Mouse (Mus musculus): ENCODE data around the gene Tmem92.
"Not testable (repeated sequence)": the region's sequence is repeated elsewhere in the genome, so short reads cannot be mapped to it uniquely, and the experiment has no call there.

Gene Tmem92

DNA sequence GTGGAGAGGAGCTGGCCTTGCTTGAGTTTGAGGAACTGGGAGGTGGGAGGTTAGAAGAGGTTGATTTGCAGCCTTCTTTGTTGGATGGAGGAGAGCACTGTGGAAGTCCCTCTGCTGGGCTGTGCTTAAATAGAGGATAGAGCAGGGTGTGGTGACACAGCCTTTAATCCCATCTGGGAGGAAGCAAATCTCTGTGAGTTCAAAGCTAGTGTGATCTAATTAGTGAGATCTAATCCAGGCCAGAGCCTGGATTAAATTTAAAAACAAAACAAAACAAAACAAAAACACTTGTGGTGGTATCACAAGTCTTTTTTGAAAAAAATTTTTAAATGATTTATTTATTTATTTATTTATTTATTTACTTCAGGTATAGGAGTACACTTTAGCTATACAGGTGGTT lies at the start of gene Tmem92:
Tmem92 (minus strand) TSS at position 101 of the 400 bp plus-strand sequence.
- no peak for DNase-seq (ENCODE audit: low spot score)

- DNase-seq (ENCODE audit: low spot score): no peak
Observed at GRCm38 (mm10) chr11:94828966-94829365, 46.5 kb upstream of the Tmem92 start.

DNA sequence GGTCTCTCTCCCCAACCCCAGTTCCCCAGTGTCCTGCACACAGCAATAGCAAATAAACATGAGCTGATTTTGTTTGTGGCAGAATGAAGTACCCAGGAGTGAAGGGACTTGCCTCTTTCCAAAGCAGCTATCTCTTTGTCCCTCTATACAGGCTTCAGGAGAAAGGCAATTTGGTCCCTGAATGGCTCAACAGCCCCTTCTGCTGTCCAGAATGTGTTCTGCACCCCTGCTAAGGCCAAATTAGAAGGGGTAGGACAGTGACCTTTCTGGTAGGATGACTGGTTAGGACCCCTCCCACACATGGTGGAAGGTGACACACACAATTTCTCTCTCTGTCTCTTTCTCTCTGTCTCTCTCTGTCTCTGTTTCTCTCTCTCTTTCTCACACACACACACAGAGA lies 36.9 kb upstream of the Tmem92 start:
- DNase-seq (ENCODE audit: low spot score): not testable (repeated sequence)

DNA sequence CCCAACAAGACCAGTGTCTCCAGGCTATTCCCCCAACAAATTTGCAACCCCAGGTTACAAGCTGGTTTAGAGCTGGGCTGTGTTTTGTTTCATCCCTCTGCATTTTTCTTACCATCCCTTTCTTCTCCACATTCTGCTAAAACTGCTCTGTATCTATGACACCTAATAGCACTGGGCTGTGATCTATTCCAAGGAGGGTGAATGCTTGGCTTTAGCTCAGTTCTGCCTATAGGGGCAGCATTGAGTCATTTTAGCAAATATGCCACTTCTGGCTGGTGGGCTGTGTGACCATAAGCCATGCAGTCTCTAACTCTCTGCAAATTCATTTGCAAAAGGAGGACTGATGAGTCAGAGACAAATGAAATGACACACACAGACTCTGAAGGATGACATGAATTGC lies 36.4 kb upstream of the Tmem92 start:
- not testable (repeated sequence) for DNase-seq (ENCODE audit: low spot score)

- not testable (repeated sequence) for DNase-seq (ENCODE audit: low spot score)
Observed at GRCm38 (mm10) chr11:94811537-94811936, 29.0 kb upstream of the Tmem92 start.

DNA sequence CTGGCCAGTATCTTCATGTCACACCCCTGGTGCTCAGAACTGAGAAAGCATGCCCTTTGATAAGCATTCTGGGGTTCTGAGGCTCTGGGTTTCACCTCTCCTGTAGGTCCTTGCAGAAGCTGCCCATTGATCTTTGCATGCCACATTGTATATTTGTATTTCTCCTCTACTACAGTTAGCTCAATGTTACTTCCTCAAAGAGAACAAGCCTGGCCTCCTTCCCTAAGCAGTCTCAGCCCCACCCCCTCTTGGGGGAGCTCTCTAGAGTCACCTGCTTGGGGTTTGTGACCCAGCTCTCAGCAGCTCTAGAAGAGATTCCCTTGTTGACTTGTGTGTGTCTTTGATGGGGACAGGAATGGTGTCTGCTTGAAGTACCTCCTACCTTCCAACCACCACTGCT lies 9.2 kb upstream of the Tmem92 start:
- DNase-seq (ENCODE audit: low spot score): no peak

- peak; percentile 63 for DNase-seq (ENCODE audit: low spot score)
Observed at GRCm38 (mm10) chr11:94785247-94785646, 2.7 kb upstream of the Tmem92 start.

- no peak for DNase-seq (ENCODE audit: low spot score)
Observed at GRCm38 (mm10) chr11:94774887-94775497, 7.5 kb downstream of the Tmem92 start.

DNA sequence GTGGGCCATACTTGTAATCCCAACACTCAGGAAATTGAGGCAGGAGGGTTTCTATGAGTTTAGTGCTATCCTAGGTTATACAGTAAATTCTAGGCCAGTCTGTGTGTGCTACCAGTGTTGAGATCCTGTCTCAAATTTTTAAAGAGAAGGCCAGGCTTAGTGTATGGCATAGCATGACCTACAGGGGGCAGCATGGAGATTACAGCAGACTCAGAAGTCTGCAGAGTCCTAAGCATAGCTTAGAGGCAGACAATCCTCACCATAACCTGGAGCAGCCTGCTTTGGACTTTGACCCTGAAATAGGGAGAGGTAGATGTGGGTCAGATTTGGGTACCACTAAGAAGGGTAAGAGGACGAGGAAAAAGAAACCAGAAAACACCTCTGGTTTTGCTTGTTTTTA lies 8.7 kb downstream of the Tmem92 start:
- no peak for DNase-seq (ENCODE audit: low spot score)

GRCm38 (mm10) chr11:94772363-94773055 lies 10.0 kb downstream of the Tmem92 start:
- DNase-seq (ENCODE audit: low spot score): no peak

GRCm38 (mm10) chr11:94767241-94767640 lies 15.3 kb downstream of the Tmem92 start:
- DNase-seq (ENCODE audit: low spot score): no peak

DNA sequence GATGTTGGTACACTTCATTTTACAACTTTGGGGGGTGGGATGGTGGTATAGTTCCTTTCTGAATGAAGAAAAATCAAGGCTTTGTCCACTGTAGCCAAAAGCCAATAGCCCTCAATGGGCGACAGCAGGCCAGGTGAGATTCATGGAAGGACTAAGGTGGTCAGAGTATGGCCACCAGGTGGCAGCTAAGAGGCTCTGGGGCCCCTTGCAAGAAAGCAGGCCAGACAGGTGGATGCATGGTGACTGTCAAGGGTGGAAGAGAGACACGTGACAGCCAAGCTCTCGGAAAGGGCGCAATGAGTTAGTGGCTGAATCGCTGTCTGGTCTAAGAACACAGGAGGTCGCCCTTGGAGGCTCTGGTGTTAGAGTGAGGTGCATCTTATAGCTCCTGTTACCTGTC lies 19.7 kb downstream of the Tmem92 start:
- no peak for DNase-seq (ENCODE audit: low spot score)

DNA sequence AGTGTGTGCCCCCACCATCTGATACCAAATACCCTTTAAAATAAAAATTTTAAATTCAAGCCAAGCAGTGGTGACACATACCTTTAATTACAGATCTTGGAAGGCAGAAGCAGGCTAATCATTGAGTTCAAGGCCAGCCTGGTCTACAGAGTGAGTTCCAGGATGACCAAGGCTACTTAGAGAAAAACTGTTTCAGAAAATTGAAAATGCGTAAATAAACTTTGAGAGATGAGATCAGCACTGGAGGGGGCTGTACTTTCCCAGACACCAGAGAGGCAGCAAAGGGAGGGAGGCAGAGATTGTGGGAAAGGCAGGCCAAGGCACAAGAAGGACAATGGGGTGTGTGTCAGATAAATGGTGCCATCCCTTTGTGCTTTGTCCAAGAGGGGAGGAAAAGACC lies 20.2 kb downstream of the Tmem92 start:
- DNase-seq (ENCODE audit: low spot score): no peak

GRCm38 (mm10) chr11:94760799-94761198 lies 21.7 kb downstream of the Tmem92 start:
- DNase-seq (ENCODE audit: low spot score): peak; percentile 7

- no peak for DNase-seq (ENCODE audit: low spot score)
Observed at GRCm38 (mm10) chr11:94760364-94760763, 22.1 kb downstream of the Tmem92 start.

DNA sequence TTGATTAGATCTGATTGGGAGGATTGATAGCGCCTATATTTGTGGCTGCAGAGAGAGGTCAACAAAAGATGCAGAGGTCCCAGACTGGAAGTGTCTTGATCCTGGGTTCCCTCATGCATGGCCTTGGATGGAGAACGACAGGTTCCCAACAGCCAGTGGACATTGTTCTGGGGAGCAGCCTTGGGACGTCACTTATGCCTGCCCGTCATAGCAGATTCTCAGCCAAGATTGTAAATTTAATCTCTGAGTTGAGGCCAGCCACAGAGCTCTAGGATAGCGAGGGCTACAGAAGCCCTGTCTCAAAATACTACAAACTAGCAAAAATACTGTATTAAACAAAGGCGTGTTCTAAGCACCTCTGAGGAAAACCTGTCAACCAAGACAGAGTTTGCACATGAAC lies 22.6 kb downstream of the Tmem92 start:
- no peak for DNase-seq (ENCODE audit: low spot score)

DNA sequence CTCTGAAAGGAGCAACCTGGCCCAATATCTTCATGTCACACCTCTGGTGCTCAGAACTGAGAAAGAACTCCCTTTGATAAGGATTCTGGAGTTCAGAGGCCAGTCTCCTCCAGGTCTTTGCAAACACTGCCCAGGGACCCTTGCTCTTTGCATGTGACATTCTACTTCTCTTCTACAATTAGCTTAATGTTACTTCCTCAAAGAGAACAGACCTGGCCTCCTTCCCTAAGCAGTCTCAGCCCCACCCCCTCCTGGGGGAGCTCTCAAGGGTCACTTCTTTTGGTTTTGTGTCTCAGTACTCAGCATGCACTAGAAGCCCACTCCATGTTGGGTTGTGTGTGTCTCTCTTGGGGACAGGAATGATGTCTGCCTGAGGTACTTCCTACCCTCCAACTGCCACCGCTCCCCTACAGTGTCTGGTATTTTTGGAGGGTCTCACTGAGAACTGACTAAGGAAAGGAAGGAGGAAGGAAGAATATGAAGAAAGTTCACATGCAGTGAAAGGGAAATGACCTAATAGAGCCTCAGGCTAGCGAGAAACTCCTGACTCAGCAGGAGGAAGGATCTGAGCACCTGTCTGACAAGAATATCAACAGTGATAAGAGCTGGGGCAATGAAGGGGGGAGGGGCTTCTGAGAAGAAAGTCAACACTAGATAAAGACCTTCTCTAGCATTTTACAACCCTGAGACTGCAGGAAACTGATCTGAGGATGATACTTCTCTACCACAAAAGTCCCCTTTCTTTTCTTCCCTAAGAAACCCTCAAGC lies 29.4 kb downstream of the Tmem92 start:
- DNase-seq (ENCODE audit: low spot score): peak; percentile 22

DNA sequence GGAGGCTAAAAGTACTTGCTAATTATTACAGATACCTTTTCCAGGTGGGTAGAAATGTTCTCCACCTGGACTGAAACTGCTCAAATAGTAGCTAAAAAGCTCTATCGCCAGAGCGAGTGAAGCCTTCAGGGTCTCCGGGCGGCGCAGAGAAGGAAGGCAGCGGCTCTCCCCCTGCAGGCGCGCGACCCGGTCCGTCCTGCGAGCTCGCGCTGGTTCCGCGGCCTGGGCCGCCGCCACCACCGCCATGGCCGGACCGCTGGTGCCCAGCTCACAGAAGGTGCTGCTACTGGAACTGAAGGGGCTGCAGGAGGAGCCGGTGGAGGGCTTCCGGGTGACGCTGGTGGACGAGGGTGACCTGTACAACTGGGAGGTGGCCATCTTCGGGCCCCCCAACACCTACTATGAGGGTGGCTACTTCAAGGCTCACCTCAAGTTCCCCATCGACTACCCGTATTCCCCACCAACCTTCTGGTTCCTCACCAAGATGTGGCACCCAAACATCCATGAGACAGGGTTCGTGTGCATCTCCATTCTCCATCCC lies 40.7 kb downstream of the Tmem92 start, which contains the start of gene Cdc34b:
Cdc34b (plus strand) TSS at position 51 of the 541 bp plus-strand sequence.
- DNase-seq (ENCODE audit: low spot score): no peak

DNA sequence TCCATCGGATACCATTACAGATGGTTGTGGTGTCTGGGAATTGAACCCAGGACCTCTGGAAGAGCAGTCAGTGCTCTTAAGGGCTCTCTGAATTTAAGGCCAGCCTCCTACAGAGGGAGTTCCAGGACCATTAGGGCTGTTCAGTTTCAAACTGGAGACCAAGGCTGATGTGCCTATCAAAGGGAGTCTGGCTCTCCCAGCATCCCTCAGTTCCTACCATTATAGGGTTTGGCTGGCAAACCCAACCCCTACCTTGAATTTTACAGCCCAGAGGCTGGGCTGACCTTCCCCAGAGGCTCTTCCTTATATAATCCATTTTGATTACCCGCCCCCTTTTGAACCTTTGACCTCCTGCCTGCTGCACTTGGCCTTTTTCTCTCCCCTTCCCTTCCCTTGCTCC lies 46.8 kb downstream of the Tmem92 start:
- DNase-seq (ENCODE audit: low spot score): no peak

GRCm38 (mm10) chr11:94732773-94733172 lies 49.7 kb downstream of the Tmem92 start:
- peak; percentile 38 for DNase-seq (ENCODE audit: low spot score)

GRCm38 (mm10) chr11:94731229-94731628 lies 51.3 kb downstream of the Tmem92 start:
- DNase-seq (ENCODE audit: low spot score): no peak

GRCm38 (mm10) chr11:94730261-94730660 lies 52.2 kb downstream of the Tmem92 start:
- peak; percentile 80 for DNase-seq (ENCODE audit: low spot score)

- DNase-seq (ENCODE audit: low spot score): no peak
Observed at GRCm38 (mm10) chr11:94729565-94729964, 52.9 kb downstream of the Tmem92 start.
